Mouse (Mus musculus): ENCODE measurements around the gene Adamts9. TPM values are rescaled to one million over a fixed set of nuclear protein-coding genes. Genes with fewer than 3 reads are reported as not detected.

Adamts9 gene
- polyA plus RNA-seq, 1 experiment from 2014 or later: 0.85 TPM

- ATAC-seq: no peak
- H3K9ac ChIP-seq (ENCODE audit: low read length): no peak overlapping the region
- 89% methylated on average over 5 of the region's 5 CpGs for WGBS
- no peak overlapping the region for H3K4me3 ChIP-seq (ENCODE audit: low read depth, low read length)
- H3K4me2 ChIP-seq (ENCODE audit: low read length): no peak overlapping the region
- DNase-seq (ENCODE audit: low spot score): no peak
- no peaks in the 10 kb centered on the region for H3K4me1 ChIP-seq (ENCODE audit: control insufficient read depth, insufficient read depth, low read length)
- no peaks in the 10 kb centered on the region for H3K27me3 ChIP-seq (replicated peaks; ENCODE audit: control insufficient read depth, insufficient read depth, low read length)
- H3K36me3 ChIP-seq (ENCODE audit: control insufficient read depth, insufficient read depth, low read length): no peaks in the 10 kb centered on the region
- no peaks in the 10 kb centered on the region for H3K9me3 ChIP-seq (replicated peaks; ENCODE audit: control insufficient read depth, low read length)
- no peak overlapping the region for H3K27ac ChIP-seq (ENCODE audit: low read depth, low read length)
These were observed 67.2 kb downstream of the Adamts9 start for GRCm38 (mm10) chr6:92876121-92876520.

GRCm38 (mm10) chr6:92875340-92875739 is 68.0 kb downstream of the Adamts9 start:
- H3K27me3 ChIP-seq (replicated peaks; ENCODE audit: control insufficient read depth, insufficient read depth, low read length): no peaks in the 10 kb centered on the region

GRCm38 (mm10) chr6:92874854-92875253 is 68.4 kb downstream of the Adamts9 start:
- Histone ChIP-seq H3K4me2 (ENCODE audit: low read length) (no peak overlapping the region), H3K9me3 (replicated peaks; ENCODE audit: control insufficient read depth, low read length) (no peaks in the 10 kb centered on the region), H3K4me1 (ENCODE audit: control insufficient read depth, insufficient read depth, low read length) (no peaks in the 10 kb centered on the region), H3K27me3 (replicated peaks; ENCODE audit: control insufficient read depth, insufficient read depth, low read length) (no peaks in the 10 kb centered on the region), H3K36me3 (ENCODE audit: control insufficient read depth, insufficient read depth, low read length) (no peaks in the 10 kb centered on the region), H3K9ac (ENCODE audit: low read length) (no peak overlapping the region), H3K4me3 (ENCODE audit: low read depth, low read length) (no peak overlapping the region), H3K27ac (ENCODE audit: low read depth, low read length) (no peak overlapping the region)
- 78% methylated on average over 5 of the region's 5 CpGs for WGBS
- no peak for DNase-seq (ENCODE audit: low spot score)
- no peak for ATAC-seq

More at GRCm38 (mm10) chr6:92875340-92875739, 68.0 kb downstream of the Adamts9 start:
- ATAC-seq (no peak), DNase-seq (ENCODE audit: low spot score) (no peak)
- no peaks in the 10 kb centered on the region for H3K9me3 ChIP-seq (replicated peaks; ENCODE audit: control insufficient read depth, low read length)
- no peak overlapping the region for H3K4me3 ChIP-seq (ENCODE audit: low read depth, low read length)
- 91% methylated on average over 2 of the region's 2 CpGs for WGBS
- no peaks in the 10 kb centered on the region for H3K4me1 ChIP-seq (ENCODE audit: control insufficient read depth, insufficient read depth, low read length)
- no peak overlapping the region for H3K4me2 ChIP-seq (ENCODE audit: low read length)
- H3K9ac ChIP-seq (ENCODE audit: low read length): no peak overlapping the region
- no peak overlapping the region for H3K27ac ChIP-seq (ENCODE audit: low read depth, low read length)
- H3K36me3 ChIP-seq (ENCODE audit: control insufficient read depth, insufficient read depth, low read length): no peaks in the 10 kb centered on the region

GRCm38 (mm10) chr6:92872766-92873165 is 70.5 kb downstream of the Adamts9 start:
- no peak overlapping the region for H3K4me2 ChIP-seq (ENCODE audit: low read length)
- H3K4me3 ChIP-seq (ENCODE audit: low read depth, low read length): no peak overlapping the region
- no peak overlapping the region for H3K9ac ChIP-seq (ENCODE audit: low read length)
- WGBS: 88% methylated on average over 10 of the region's 10 CpGs
- H3K27me3 ChIP-seq (replicated peaks; ENCODE audit: control insufficient read depth, insufficient read depth, low read length): no peaks in the 10 kb centered on the region
- H3K9me3 ChIP-seq (replicated peaks; ENCODE audit: control insufficient read depth, low read length): no peaks in the 10 kb centered on the region
- ATAC-seq (no peak), DNase-seq (ENCODE audit: low spot score) (no peak)
- H3K4me1 ChIP-seq (ENCODE audit: control insufficient read depth, insufficient read depth, low read length): no peaks in the 10 kb centered on the region
- no peaks in the 10 kb centered on the region for H3K36me3 ChIP-seq (ENCODE audit: control insufficient read depth, insufficient read depth, low read length)
- H3K27ac ChIP-seq (ENCODE audit: low read depth, low read length): no peak overlapping the region

- no peak overlapping the region for H3K4me2 ChIP-seq (ENCODE audit: low read length)
- no peaks in the 10 kb centered on the region for H3K27me3 ChIP-seq (replicated peaks; ENCODE audit: control insufficient read depth, insufficient read depth, low read length)
- no peak overlapping the region for H3K9ac ChIP-seq (ENCODE audit: low read length)
- H3K27ac ChIP-seq (ENCODE audit: low read depth, low read length): no peak overlapping the region
- no peaks in the 10 kb centered on the region for H3K36me3 ChIP-seq (ENCODE audit: control insufficient read depth, insufficient read depth, low read length)
- H3K4me1 ChIP-seq (ENCODE audit: control insufficient read depth, insufficient read depth, low read length): no peaks in the 10 kb centered on the region
- ATAC-seq (no peak), DNase-seq (ENCODE audit: low spot score) (no peak)
- no peaks in the 10 kb centered on the region for H3K9me3 ChIP-seq (replicated peaks; ENCODE audit: control insufficient read depth, low read length)
- no peak overlapping the region for H3K4me3 ChIP-seq (ENCODE audit: low read depth, low read length)
- WGBS: 45% methylated on average over 4 of the region's 4 CpGs
These were observed 71.5 kb downstream of the Adamts9 start for GRCm38 (mm10) chr6:92871813-92872212.

GRCm38 (mm10) chr6:92869582-92870219 is 73.6 kb downstream of the Adamts9 start:
- Histone ChIP-seq H3K9ac (ENCODE audit: low read length) (no peak overlapping the region), H3K27ac (ENCODE audit: low read depth, low read length) (no peak overlapping the region), H3K4me1 (ENCODE audit: control insufficient read depth, insufficient read depth, low read length) (no peaks in the 10 kb centered on the region), H3K36me3 (ENCODE audit: control insufficient read depth, insufficient read depth, low read length) (no peaks in the 10 kb centered on the region), H3K9me3 (replicated peaks; ENCODE audit: control insufficient read depth, low read length) (no peaks in the 10 kb centered on the region), H3K4me3 (ENCODE audit: low read depth, low read length) (no peak overlapping the region), H3K4me2 (ENCODE audit: low read length) (no peak overlapping the region), H3K27me3 (replicated peaks; ENCODE audit: control insufficient read depth, insufficient read depth, low read length) (no peaks in the 10 kb centered on the region)
- ATAC-seq (no peak), DNase-seq (ENCODE audit: low spot score) (no peak)
- 82% methylated on average over 16 of the region's 16 CpGs for WGBS

GRCm38 (mm10) chr6:92869089-92869581 is 74.2 kb downstream of the Adamts9 start, which contains the start of gene Gm15737:
Gm15737 (plus strand) TSS chr6:92869357.
- Histone ChIP-seq H3K36me3 (ENCODE audit: control insufficient read depth, insufficient read depth, low read length) (no peaks in the 10 kb centered on the region), H3K4me1 (ENCODE audit: control insufficient read depth, insufficient read depth, low read length) (no peaks in the 10 kb centered on the region), H3K27ac (ENCODE audit: low read depth, low read length) (no peak within 1 kb of the TSS), H3K4me2 (ENCODE audit: low read length) (no peak within 1 kb of the TSS), H3K4me3 (ENCODE audit: low read depth, low read length) (no peak within 1 kb of the TSS), H3K9me3 (replicated peaks; ENCODE audit: control insufficient read depth, low read length) (no peaks in the 10 kb centered on the region), H3K9ac (ENCODE audit: low read length) (no peak within 1 kb of the TSS), H3K27me3 (replicated peaks; ENCODE audit: control insufficient read depth, insufficient read depth, low read length) (no peaks in the 10 kb centered on the region)
- WGBS: 72% methylated on average over 4 of the region's 4 CpGs
- DNase-seq (ENCODE audit: low spot score) (no peak), ATAC-seq (no peak)

GRCm38 (mm10) chr6:92862599-92862998 is 80.7 kb downstream of the Adamts9 start:
- H3K4me3 ChIP-seq (ENCODE audit: low read depth, low read length): no peak overlapping the region
- no peak for ATAC-seq
- H3K9ac ChIP-seq (ENCODE audit: low read length): no peak overlapping the region
- DNase-seq (ENCODE audit: low spot score): no peak
- H3K4me2 ChIP-seq (ENCODE audit: low read length): no peak overlapping the region
- WGBS: 72% methylated on average over 9 of the region's 9 CpGs
- H3K27me3 ChIP-seq (replicated peaks; ENCODE audit: control insufficient read depth, insufficient read depth, low read length): no peaks in the 10 kb centered on the region
- no peaks in the 10 kb centered on the region for H3K4me1 ChIP-seq (ENCODE audit: control insufficient read depth, insufficient read depth, low read length)
- no peak overlapping the region for H3K27ac ChIP-seq (ENCODE audit: low read depth, low read length)
- H3K9me3 ChIP-seq (replicated peaks; ENCODE audit: control insufficient read depth, low read length): no peaks in the 10 kb centered on the region
- no peaks in the 10 kb centered on the region for H3K36me3 ChIP-seq (ENCODE audit: control insufficient read depth, insufficient read depth, low read length)

- Histone ChIP-seq H3K4me1 (ENCODE audit: control insufficient read depth, insufficient read depth, low read length) (no peaks in the 10 kb centered on the region), H3K4me2 (ENCODE audit: low read length) (no peak overlapping the region), H3K9ac (ENCODE audit: low read length) (no peak overlapping the region), H3K36me3 (ENCODE audit: control insufficient read depth, insufficient read depth, low read length) (no peaks in the 10 kb centered on the region), H3K27me3 (replicated peaks; ENCODE audit: control insufficient read depth, insufficient read depth, low read length) (no peaks in the 10 kb centered on the region), H3K27ac (ENCODE audit: low read depth, low read length) (no peak overlapping the region), H3K4me3 (ENCODE audit: low read depth, low read length) (no peak overlapping the region), H3K9me3 (replicated peaks; ENCODE audit: control insufficient read depth, low read length) (no peaks in the 10 kb centered on the region)
- no peak for DNase-seq (ENCODE audit: low spot score)
- no peak for ATAC-seq
- 66% methylated on average over 5 of the region's 5 CpGs for WGBS
These were observed 82.9 kb downstream of the Adamts9 start for GRCm38 (mm10) chr6:92860285-92860912.

Measured in forebrain, embryonic 14.5 days (tissue).